Mouse (Mus musculus) right cerebral cortex, postnatal 14 days (tissue): ENCODE measurements around the gene Eif2s2.

Experiments
- DNase-seq: peaks from one replicate; pipeline ENCODE4 v3.0.0; 2022

Gene Eif2s2

GRCm38 (mm10) chr2:154891585-154891984 lies 1.1 kb downstream of the Eif2s2 start:
- no peak for DNase-seq

- DNase-seq, result no peak
These were observed 16.1 kb downstream of the Eif2s2 start for GRCm38 (mm10) chr2:154876621-154877020.

GRCm38 (mm10) chr2:154869954-154870641 lies 22.6 kb downstream of the Eif2s2 start:
- DNase-seq, result no peak

GRCm38 (mm10) chr2:154868106-154868505 lies 24.6 kb downstream of the Eif2s2 start:
- no peak for DNase-seq

GRCm38 (mm10) chr2:154865696-154866095 lies 27.0 kb downstream of the Eif2s2 start:
- DNase-seq, result no peak

GRCm38 (mm10) chr2:154863672-154864071 lies 29.1 kb downstream of the Eif2s2 start:
- peak; percentile 10 for DNase-seq

- DNase-seq, result peak; percentile 46
These were observed 37.4 kb downstream of the Eif2s2 start for GRCm38 (mm10) chr2:154855383-154855782.

GRCm38 (mm10) chr2:154848086-154848485 lies 44.6 kb downstream of the Eif2s2 start:
- no peak for DNase-seq

- DNase-seq, result no peak
These were observed 56.2 kb downstream of the Eif2s2 start for GRCm38 (mm10) chr2:154836537-154836936.

- DNase-seq, result no peak
These were observed 58.4 kb downstream of the Eif2s2 start for GRCm38 (mm10) chr2:154834149-154834865.

- no peak for DNase-seq
These were observed 60.3 kb downstream of the Eif2s2 start for GRCm38 (mm10) chr2:154832471-154832870.

- DNase-seq, result no peak
These were observed 65.2 kb downstream of the Eif2s2 start for GRCm38 (mm10) chr2:154827521-154827920.

GRCm38 (mm10) chr2:154826054-154826538 lies 66.6 kb downstream of the Eif2s2 start:
- DNase-seq, result no peak
